Mouse (Mus musculus): ENCODE data around the gene Ip6k1.

Ip6k1 gene

DNA sequence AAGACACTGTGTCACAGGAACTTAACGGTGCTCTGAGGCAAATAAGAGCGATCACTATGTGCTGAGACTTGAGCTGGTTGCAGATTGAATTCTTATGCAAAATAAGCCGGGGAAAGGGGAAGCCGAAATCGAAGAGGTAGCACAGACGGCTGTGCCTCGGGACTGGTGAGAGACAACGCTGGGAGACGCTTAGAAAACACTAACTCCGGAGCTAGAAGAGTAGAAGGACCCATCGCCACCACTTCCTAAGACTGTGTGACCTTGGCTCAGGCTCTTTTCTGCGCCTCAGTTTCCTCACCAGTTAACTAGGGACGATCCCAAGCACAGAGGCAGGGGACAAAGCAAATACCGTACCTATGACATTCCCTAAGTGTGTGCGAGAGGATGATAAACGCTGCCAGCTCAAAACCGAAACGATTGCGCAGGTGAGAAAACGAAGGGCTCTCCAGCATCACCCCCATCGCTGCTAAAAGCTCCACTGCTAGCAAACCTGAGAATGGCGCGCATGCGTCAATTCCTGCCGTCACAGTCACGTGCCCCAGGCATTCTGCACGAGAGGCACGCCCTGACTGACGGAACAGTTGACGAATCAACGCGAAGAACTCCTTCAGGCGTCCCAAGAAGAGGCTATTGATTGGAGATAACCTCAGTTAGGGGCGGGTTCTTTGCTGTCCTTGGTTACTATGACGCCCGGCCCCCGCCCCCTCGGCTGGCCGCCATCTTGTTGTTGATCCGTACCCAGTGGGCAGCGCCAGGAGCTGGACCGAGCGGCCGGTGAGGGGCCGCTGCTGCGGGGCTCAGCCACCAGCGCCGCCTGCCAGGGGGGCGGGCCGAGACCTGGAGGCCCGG lies at the start of gene Ip6k1:
Gene Ip6k1, plus strand, starts transcription at position 580 of the 849 bp plus-strand sequence.
- peak; percentile 100 for DNase-seq (ENCODE audit: low spot score in 2 of 2)

DNA sequence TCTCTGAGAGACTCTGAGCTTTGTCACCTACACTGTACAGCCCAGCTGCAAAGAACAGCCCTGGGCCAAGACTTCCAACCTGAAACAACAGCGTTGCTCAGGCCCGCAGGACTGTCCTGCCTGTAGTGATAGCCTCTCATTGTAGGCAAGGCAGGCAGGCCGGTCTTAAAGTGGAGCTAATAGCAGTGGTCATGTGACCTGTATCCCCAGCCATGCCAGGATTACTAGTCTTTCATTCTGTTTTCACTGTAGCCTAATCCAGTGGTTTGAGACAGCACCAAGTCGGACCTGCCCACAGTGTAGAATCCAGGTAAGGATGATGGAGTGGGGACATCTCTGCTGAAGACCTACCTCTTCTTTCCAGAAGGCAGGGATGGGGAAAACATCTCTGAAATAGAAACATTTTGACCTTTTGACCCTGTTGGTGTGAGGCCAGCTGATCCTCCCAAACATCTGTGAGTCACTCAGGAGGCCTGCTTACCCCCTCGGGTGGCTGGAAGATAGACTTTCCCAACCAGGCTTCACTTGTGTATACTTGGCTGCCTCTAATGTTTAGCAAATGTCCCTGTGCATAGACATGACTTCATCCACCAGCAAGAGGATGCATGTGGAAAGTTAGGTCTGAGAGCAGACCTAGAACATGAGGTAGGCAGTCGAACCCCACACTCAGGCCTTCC lies 46.5 kb upstream of the Ip6k1 start:
- no peak for DNase-seq (ENCODE audit: low spot score in 2 of 2)

DNA sequence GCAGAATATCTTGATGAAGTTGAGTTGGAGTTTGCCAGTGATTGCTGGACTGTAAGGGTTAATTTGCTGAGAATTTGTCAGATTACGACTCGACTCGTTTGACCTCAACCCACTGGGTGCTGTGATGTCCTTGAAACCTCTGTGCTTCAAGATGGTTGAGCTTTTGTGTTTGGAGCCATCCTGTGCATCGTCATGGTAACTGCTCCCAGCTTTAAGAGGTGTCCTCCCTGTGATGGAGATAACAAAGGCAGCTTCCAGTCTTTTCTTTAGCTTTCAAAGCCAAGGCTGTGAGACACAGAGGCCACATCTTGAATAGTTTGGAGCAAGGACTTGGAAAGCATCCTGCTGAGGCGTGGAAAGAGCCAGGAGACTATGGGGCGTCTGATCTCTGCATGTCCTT lies 45.2 kb upstream of the Ip6k1 start:
- no peak for DNase-seq (ENCODE audit: low spot score in 2 of 2)

DNA sequence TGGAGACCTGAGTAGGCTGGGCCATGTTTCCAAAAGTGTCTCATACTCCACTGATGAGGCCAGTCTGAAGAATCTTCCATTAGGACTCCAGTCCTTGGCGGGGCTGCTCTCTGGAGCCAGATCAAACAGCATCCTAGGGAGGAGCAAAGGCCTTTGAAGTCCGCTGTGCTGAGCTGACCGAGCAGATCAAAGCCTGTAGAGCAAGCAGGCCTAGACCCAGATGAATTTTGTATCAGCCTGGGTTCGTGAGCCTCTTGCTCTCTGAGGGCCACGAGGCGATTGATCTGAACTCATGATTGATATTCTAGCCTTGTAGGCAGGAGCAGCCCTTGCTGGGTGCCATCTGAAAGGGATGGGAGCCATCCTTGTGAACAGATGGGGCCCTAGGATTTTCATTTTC lies 42.4 kb upstream of the Ip6k1 start:
- no peak for DNase-seq (ENCODE audit: low spot score in 2 of 2)

DNA sequence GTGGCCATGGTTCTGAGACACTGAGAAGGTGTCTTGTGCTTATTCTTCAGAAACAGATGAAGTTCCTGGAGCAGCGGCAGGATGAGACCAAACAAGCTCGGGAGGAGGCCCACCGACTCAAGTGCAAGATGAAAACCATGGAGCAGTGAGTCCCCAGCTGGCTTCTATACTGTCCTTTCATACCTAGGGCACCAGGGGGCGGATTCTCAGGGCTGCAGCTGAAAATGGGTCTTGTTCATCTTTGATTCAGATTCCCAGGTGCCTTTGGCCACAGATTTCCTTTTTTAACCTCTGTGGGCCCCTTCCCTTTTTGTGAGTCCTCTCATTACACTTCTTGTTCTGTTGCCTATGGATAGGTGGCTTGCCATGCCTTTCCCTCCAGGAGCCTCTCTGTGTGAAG lies 41.4 kb upstream of the Ip6k1 start:
- DNase-seq (ENCODE audit: low spot score in 2 of 2), result no peak

DNA sequence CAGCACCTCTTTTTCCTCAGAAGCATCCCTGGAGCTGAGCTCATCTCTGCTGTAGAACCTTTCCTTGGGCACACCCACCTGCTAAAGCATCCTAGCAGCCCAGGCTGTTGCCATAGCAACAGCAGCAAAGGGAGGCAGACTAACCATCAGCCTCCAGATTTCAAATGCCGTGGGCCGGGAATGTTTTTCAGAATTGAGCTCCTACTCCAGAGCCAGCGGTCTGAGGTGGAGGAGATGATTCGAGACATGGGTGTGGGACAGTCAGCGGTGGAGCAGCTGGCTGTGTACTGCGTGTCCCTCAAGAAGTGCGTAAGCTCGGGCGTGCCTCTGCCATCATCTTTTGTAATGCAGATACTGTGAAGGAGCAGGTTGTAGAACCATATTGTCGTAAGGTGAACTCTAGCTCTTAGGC lies 40.9 kb upstream of the Ip6k1 start:
- DNase-seq (ENCODE audit: low spot score in 2 of 2), result peak; percentile 89 to 91

DNA sequence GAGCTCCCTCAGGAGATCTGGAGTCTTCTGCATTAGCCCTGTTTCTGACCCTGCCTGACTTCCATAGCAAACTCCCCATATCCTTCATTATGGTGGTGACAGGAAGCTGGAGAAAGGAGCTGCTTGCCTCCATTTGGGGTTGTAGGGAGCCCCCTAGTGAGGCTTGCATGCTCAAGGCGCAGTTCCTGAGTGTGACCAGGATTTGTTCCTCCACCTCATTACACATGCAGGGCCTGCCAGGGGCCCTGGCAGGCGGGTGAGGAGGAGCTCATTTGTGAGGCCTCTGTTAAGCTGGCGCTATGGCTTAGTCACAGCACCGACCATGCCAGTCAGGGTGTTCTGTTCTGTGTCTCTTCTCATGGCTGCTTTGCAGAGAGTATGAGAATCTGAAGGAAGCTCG lies 40.4 kb upstream of the Ip6k1 start:
- DNase-seq (ENCODE audit: low spot score in 2 of 2), result peak; percentile 72 to 82

DNA sequence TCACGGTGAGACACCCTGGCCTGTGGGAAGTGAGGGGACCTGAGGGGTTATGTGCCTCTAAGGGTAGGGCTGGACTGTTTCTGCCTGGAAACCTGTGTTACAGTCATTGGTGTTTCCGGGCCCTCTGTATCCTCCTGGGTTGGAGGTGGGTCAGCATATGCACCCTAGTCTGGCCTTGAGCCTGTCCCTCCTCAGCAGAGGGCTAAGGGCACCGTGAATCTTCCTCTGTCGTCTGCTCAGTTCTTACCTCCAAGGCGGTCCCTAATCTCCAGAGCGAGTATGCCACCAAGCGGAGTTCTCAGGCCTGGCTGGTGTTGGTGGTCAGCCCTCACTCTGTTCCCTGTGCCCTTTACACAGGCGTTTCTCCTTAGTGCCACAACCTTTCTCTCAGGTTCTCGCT lies 39.4 kb upstream of the Ip6k1 start:
- no peak for DNase-seq (ENCODE audit: low spot score in 2 of 2)

DNA sequence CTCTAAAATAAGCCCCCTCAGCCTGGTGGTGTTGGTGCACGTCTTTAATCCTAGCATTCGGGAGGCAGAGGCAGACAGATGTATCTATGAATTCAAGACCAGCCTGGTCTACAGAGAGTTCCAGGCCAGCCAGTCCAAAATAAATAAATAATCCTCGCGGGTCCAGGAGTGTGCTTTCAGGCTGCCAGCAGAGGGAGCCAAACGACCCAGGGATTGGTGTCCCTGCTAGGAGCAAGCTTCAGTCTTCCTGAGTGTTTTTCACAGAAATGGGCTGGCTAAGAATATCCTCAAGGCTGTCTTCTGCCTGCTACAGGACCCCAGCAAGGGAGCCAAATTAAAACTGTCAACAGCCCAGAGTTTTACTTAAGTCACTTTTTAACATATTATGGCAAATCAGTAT lies 38.6 kb upstream of the Ip6k1 start:
- DNase-seq (ENCODE audit: low spot score in 2 of 2), result peak in 1 of 2 experiments; percentile 84

DNA sequence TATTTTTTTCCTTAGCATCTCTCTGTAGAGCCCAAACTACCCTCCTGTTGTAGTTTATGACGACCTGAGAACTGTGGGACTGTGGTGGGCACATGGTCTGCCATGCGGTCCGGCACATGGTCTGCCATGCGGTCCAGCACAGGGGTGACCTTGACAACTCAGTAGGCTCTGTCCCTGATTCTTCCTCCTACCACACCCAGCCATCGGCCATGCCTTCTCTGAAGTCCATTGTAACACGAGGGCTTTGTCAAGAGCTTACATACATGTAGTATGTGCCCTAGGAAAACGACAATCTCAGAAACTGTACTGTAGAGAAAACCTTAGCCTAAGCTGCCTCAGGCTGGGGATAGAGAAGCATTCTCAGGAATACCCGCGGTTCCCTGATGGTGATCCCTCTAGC lies 37.6 kb upstream of the Ip6k1 start:
- no peak for DNase-seq (ENCODE audit: low spot score in 2 of 2)

DNA sequence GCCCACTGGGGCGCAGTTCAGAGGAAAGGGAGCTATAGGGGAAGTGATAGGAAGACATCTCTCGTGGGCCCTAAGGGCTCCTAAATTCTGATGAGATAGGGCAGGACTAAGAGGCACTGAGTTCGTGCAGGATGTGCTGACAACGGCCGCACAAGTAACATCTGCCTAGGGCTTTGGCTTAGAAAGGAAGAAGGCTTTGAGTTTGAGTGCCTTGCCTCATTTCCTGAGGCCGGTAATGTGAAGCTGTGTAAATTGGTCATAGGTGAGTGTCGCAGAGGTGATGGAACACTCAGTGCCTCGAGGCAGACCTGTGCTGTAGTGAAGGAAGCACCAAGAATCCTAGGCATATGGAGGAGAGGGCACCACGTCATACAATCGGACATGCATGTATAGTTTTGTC lies 35.6 kb upstream of the Ip6k1 start:
- no peak for DNase-seq (ENCODE audit: low spot score in 2 of 2)

DNA sequence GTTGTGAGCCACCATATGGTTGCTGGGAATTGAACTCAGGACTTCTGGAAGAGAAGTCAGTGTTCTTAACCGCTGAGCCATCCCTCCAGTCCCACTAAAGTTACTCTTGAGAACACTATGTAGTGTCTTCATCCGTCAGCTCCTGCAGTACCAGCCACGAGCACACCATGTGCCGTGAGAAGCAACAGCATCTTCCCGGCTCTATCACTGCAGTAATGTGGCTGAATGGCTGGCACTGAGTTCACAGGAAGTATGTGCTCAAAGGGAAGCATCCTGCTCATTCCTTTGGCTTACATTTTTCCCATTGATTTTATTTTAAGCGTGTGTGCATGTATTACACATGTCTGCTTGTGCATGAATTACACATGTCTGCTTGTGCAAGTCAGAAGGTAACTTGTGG lies 34.9 kb upstream of the Ip6k1 start:
- no peak for DNase-seq (ENCODE audit: low spot score in 2 of 2)

DNA sequence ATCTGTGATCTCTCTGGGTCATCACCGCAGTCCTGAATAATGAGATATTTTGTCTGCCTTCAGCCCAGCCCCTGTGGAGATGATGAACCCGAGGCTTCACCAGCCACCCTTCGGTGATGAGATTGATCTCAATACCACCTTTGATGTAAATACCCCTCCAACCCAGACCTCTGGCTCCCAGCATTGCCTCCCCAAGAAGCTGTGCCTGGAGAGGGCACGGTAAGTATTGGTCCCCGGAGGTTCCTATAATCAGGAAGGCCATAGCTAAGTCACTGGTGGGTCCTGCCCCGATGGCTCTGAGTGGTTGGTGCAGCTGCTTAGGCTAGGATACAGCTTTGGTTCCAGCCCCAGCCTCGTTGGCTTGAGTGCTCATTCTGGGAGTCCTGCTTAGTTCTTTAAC lies 33.8 kb upstream of the Ip6k1 start:
- no peak for DNase-seq (ENCODE audit: low spot score in 2 of 2)

DNA sequence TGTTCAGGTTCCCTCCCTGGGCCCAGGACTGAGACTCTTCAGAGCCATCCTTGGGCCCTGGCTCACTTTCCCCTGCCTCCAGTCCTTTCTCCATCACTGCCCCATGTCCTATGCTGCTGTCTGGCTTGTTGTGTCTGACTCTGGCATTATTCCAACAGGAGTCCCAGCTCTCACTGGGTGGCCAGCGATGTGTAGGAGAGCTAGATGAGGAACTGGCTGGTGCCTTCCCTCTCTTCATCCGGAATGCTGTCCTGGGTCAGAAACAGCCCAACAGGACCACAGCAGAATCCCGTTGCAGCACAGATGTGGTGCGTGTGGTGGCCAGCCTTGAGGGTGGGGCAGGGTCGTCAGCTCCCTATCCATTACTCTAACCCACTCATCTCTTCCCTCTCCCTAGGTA lies 32.0 kb upstream of the Ip6k1 start:
- no peak for DNase-seq (ENCODE audit: low spot score in 2 of 2)

DNA sequence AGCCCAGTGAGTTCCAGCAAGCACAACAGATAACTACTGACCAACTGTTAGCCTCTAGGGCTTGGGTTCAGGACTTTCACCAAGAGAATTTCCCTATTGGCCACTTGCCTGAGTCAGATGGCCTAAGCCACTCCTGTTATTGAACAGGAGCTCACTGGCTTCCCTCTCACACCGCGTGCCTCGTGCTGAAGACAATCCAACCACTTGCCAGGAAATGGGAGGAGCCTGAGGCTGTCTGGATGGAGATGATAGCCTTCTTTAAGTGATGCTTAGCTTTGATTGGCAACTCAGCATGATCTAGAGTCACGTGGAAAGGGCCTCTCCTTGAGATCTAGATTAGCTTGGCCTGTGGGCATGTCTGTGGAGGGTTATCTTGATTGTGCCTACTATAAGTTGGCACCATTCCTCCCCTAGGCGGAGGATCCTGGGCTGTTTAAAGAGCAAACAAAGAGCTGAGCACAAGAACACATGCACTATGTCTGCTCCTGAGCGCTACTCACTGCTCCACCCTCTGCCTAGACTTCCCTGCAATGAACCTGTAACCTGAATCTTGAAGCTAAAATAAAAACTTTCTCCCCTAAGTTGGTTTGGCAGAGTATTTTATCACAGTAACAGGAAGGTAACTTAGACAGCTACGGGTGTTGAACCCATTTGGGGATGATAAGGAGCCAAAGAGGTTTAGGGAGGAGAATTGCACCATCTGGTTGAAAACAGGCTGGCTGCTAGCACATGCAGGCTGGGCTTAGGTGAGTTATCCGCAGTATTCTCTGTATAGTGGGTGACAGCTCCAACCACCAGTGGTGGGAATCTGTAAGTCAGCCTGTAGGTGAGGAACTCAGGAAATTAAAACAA lies 30.4 kb upstream of the Ip6k1 start:
- no peak for DNase-seq (ENCODE audit: low spot score in 2 of 2)

DNA sequence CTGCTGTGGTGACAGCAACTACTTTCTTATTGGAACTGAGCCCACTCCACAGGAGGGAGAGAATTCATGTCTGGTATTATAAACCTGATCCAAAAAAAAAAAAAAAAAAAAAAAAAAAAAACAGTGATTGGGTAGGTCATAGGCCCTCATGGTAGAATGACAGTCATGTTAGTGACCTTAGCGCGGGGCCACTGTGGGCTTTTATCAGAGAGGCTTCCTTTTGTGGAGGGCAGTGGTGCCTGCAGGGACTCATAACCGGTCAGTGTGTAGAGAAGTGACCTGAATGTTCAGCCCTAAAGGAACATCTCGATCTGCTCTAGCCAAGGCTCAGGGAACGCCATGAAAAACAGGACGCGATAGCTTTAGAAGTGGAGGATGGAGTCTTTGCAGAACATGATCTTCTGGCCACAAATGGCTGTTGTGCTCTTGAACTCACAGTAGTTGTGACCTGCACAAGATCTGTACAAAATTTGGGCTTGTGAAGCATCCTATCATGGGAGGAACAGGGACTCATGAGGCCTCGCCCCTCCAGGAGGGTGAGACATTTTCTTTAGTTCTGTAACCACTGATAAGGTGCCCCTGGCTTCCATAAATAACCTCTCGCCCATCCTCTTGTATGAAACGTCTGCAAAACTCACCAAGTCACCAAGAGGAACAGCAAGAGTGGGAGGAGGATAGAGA lies 27.7 kb upstream of the Ip6k1 start:
- DNase-seq (ENCODE audit: low spot score in 2 of 2), result no peak

DNA sequence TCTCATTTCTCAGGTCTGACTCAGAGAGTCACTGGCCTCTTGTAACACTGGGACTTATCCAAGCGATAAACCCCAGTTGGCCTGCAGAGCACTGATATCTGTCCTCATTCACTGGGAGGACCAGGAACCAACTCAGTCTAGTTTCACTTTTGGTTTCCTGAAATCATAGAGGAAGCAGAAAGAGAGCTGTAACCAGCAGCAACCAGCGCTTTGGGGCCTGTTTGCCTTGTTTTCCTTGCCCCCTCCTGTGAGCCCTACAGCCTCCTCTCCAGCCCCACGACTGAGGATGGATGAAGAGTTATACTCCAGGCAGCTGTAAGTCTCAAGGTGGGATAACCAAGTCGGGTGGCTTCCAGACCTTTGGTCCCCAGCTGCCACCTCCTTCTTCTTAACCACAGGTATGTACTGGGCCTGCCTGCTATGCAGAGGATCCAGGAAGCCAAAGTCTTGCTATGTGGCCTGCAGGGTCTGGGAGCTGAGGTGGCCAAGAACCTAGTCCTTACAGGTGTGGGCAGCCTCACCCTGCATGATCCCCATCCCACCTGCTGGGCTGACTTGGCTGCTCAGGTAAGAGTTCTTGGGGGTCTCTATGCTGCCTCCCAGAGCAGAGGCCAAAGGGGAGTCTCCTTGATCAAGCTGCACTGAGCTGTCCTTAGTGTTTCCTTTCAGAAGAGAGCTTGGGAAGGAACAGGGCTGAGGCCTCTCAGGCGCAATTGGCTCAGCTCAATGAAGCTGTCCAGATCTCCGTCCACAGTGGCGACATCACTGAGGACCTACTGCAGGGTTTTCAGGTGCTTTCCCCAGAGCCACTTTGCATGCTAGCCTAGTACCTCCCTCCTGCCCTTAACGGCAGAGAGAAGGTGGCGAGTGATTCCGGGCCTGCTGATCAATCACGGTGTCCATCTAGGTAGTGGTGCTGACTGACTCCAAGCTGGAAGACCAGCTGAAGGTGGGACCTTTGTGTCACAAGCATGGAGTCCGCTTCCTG lies 26.6 kb upstream of the Ip6k1 start, which contains the start of gene Uba7:
Gene Uba7, plus strand, starts transcription at position 107 of the 988 bp plus-strand sequence.
- no peak for DNase-seq (ENCODE audit: low spot score in 2 of 2)

DNA sequence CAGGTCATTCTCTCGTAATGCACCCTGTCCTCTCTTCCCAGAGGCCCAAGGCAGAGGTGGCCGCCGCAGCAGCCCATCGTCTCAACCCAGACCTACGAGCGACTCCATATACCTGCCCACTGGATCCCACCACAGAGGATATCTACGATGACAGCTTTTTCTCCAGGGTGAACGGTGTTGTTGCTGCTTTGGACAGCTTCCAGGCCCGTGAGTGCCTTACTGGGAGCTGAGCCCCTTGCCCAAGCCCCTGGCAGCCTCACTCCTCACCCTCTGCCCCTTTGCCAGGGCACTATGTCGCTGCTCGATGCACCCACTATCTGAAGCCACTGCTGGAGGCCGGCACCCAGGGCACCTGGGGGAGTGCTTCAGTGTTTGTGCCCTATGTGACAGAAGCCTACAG lies 23.5 kb upstream of the Ip6k1 start:
- no peak for DNase-seq (ENCODE audit: low spot score in 2 of 2)

DNA sequence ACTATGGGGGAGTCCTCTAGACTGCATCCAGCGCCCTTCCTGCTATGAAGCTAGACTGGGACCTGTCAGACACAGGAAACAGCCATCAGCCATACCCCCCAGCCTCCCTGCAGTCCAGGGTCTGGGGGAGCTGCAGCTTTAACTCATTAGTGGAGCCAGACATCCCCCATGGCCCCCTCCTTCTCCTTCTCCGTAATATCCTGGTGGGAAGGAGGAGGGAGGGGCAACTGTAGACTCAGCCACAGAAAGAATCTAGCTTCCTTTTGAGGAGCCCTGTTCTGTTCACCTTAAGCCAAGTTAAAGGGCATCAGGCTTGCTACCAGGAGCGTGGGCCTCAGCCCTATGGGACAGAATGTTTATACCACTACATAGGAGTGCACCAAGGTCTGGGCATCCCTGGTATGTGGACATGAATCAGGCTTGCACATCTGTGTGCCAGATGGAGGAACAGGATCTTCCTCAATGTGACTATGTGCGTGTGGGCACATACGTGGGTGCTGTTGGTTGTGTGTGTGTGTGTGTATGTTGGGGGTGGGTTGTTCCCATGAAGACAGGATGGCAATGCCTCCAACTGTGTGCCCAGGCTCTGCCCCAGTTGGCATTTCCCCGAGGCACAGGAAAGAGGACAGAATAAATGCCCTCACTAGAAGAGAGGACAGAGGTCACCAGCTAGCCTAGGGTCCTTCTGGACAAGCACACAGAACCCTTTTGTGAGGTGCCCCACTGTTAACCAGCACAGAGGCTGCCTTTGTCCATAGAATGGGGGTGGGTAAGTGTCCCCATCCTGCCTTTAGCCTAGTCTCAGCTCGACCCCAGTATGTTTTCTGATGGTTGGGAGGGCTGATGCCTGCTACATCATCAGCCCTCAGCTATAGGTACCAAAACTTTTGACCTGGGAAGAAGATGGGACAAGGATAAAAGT lies 20.4 kb upstream of the Ip6k1 start:
- peak in 1 of 2 experiments; percentile 60 for DNase-seq (ENCODE audit: low spot score in 2 of 2)

Measured in left cerebral cortex, adult 9 months (tissue).